ENCODE assay signal across 27 mouse cellular contexts in the genomic region with DNA sequence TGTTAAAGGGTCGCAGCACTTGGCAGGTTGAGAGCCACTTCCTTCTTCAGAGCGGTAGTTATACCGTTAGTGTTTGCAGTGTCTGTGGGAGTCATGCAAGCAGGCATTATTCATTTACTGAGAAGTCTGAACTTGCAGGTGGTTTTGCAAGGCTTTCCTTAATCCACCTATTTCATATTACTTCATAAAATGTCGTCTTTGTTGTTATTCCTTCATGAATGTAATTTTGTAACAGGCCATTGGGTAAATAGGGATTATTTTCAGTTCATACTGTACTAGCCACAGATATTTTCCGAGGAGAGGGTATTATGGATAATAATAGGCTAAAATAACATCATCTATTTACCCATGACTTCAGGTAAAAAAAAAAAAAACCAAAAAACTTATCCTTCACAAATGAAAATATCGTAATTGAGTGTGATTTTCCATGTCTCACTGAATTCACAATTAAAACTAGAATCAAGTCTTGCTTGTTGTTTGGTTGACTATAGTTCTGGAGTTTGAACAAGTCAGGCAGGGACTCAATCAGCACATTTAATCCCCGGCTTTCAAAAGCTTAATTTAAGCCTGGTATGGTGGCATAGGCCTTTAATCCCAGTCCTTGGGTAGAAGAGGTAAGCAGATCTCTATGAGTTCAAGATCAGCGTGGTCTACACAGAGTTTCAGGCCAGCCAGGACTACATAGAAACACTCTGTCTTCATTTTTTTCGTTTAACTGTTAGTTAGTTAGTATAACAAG. TPM values are rescaled to one million over a fixed set of nuclear protein-coding genes. Genes with fewer than 3 reads are reported as not detected.
DNase-seq lines count a peak whose midpoint lies in the region; ATAC-seq and TF ChIP-seq lines count a peak whose summit lies in the region.
"Had no signal": no experiment of that assay in that cellular context is flagged by ENCODE, and none has a peak within 500 bp of the region (broad histone marks: within the 10 kb centered on the region; RNA-seq: fewer than 3 reads in every experiment).

No protein-coding gene starts in this region.

- H3K9me3 ChIP-seq in stomach, embryonic 14.5 days (ENCODE audit: control insufficient read depth, low read depth, low read length): no peaks in the 10 kb centered on the region
- no peaks in the 10 kb centered on the region for H3K9me3 ChIP-seq in stomach, embryonic 16.5 days (replicated peaks; ENCODE audit: control insufficient read depth, low read length)
- H3K9me3 ChIP-seq: embryonic facial prominence, embryonic 10.5 days; embryonic facial prominence, embryonic 12.5 days; forebrain, embryonic 10.5 days; forebrain, embryonic 12.5 days; G1E had no signal

- no peak for ATAC-seq in stomach, embryonic 14.5 days (ENCODE audit: insufficient number of reproducible peaks, insufficient read depth, low FRiP score, low read depth)
- ATAC-seq in stomach, embryonic 16.5 days (ENCODE audit: insufficient read depth, low FRiP score): no peak
- ATAC-seq: activated CD4-positive, CD25-positive, alpha-beta regulatory T cell, adult 4 months; CD4-positive, CD25-positive, alpha-beta regulatory T cell, adult 4 months; forebrain, embryonic 14.5 days; forebrain, embryonic 16.5 days had no signal

- no peak for TF ChIP-seq POLR2A in testis, adult 2 months (IDR thresholded peaks at IDR 0.05; ENCODE audit: control insufficient read depth, low read depth, low read length)

- no peak for TF ChIP-seq CTCF in testis, adult 2 months (IDR thresholded peaks at IDR 0.05; ENCODE audit: control insufficient read depth, insufficient read depth, insufficient replicate concordance, low read depth, low read length)

- WGBS in stomach, embryonic 14.5 days: 71% methylated on average over 9 of the region's 9 CpGs
- WGBS in stomach, embryonic 16.5 days: 66% methylated on average over 9 of the region's 9 CpGs

- no peak for DNase-seq in testis, postnatal 10 days (ENCODE audit: low spot score)
- DNase-seq in layer of hippocampus, adult 9-11 months: no peak
- DNase-seq in Muller cell, postnatal 12 days (ENCODE audit: inconsistent ontology term): no peak
- no peak for DNase-seq in kidney, adult 9 months
- DNase-seq: adrenal gland, adult 8-10 months; adrenal gland, postnatal 14 days; adrenal gland, postnatal 36 days; B cell, adult 2 months; cerebellum, adult 11-12 months; cerebellum, adult 2 months; cerebellum, adult 9-10 months; cerebellum, postnatal 10 days; cerebellum, postnatal 25 days had no signal

- no peaks in the 10 kb centered on the region for H3K27me3 ChIP-seq in testis, adult 2 months (ENCODE audit: control insufficient read depth, insufficient read depth, low read length)
- H3K27me3 ChIP-seq in stomach, embryonic 14.5 days (ENCODE audit: control insufficient read depth, insufficient read depth, low read length): no peaks in the 10 kb centered on the region
- no peaks in the 10 kb centered on the region for H3K27me3 ChIP-seq in stomach, embryonic 16.5 days (ENCODE audit: control insufficient read depth, insufficient read depth, low read length)
- H3K27me3 ChIP-seq: CH12.LX; embryonic facial prominence, embryonic 12.5 days; forebrain, embryonic 12.5 days had no signal

- no peak overlapping the region for H3K4me2 ChIP-seq in stomach, embryonic 14.5 days (replicated peaks; ENCODE audit: low read depth, low read length)
- H3K4me2 ChIP-seq in stomach, embryonic 16.5 days (ENCODE audit: low read depth, low read length): no peak overlapping the region
- H3K4me2 ChIP-seq: embryonic facial prominence, embryonic 12.5 days; forebrain, embryonic 12.5 days had no signal

- no peak overlapping the region for H3K9ac ChIP-seq in stomach, embryonic 14.5 days (replicated peaks; ENCODE audit: low read depth, low read length)
- no peak overlapping the region for H3K9ac ChIP-seq in stomach, embryonic 16.5 days (ENCODE audit: low read length)
- H3K9ac ChIP-seq: embryonic facial prominence, embryonic 12.5 days; forebrain, embryonic 12.5 days had no signal

- no peaks in the 10 kb centered on the region for H3K4me1 ChIP-seq in testis, adult 2 months (ENCODE audit: control insufficient read depth, insufficient read depth, low read length)
- H3K4me1 ChIP-seq in stomach, embryonic 14.5 days (ENCODE audit: control insufficient read depth, insufficient read depth, low read length): no peaks in the 10 kb centered on the region
- no peaks in the 10 kb centered on the region for H3K4me1 ChIP-seq in stomach, embryonic 16.5 days (ENCODE audit: control insufficient read depth, insufficient read depth, low read length)
- H3K4me1 ChIP-seq: embryonic facial prominence, embryonic 10.5 days; embryonic facial prominence, embryonic 12.5 days; forebrain, embryonic 12.5 days had no signal

- peak overlapping the region; percentile 57; the same call in 1 of the 2 replicates for H3K27ac ChIP-seq in testis, adult 2 months (ENCODE audit: control insufficient read depth, insufficient read depth, low read depth, low read length)
- H3K27ac ChIP-seq in stomach, embryonic 14.5 days (ENCODE audit: low read length): peak overlapping the region; percentile 35; the same call in 1 of the 2 replicates
- H3K27ac ChIP-seq in stomach, embryonic 16.5 days (ENCODE audit: low read length): peak overlapping the region; percentile 81
- H3K27ac ChIP-seq: embryonic facial prominence, embryonic 10.5 days; embryonic facial prominence, embryonic 12.5 days; forebrain, embryonic 10.5 days; forebrain, embryonic 12.5 days had no signal

- H3K36me3 ChIP-seq in testis, adult 2 months (ENCODE audit: control insufficient read depth, insufficient read depth, low read length): no peaks in the 10 kb centered on the region
- no peaks in the 10 kb centered on the region for H3K36me3 ChIP-seq in stomach, embryonic 14.5 days (ENCODE audit: control insufficient read depth, insufficient read depth, low read length)
- H3K36me3 ChIP-seq in stomach, embryonic 16.5 days (ENCODE audit: control insufficient read depth, insufficient read depth, low read length): no peaks in the 10 kb centered on the region
- H3K36me3 ChIP-seq: embryonic facial prominence, embryonic 10.5 days; embryonic facial prominence, embryonic 12.5 days; forebrain, embryonic 10.5 days; forebrain, embryonic 12.5 days; G1E had no signal

- no peak overlapping the region for H3K4me3 ChIP-seq in testis, adult 2 months (ENCODE audit: control insufficient read depth, low read depth, low read length)
- H3K4me3 ChIP-seq in stomach, embryonic 14.5 days (ENCODE audit: low read depth, low read length): no peak overlapping the region
- H3K4me3 ChIP-seq in stomach, embryonic 16.5 days (replicated peaks; ENCODE audit: low read length): no peak overlapping the region
- H3K4me3 ChIP-seq: embryonic facial prominence, embryonic 10.5 days; embryonic facial prominence, embryonic 12.5 days; forebrain, embryonic 10.5 days; forebrain, embryonic 12.5 days had no signal

RNA-seq across cellular contexts. Expression of gene Myoz2, which starts 10.2 kb away (rescaled TPM):
- 0.75 TPM in 2 replicates for polyA plus RNA-seq in testis, adult 2 months (2012; rRNA removed)
- 0.17 TPM in 1 of 2 replicates, not detected in the other for polyA plus RNA-seq in stomach, embryonic 14.5 days (2014; fragmentation: Nextera tagmentation; extraction: Ambion mirVana)
- 3.6 and 21.6 TPM in 2 replicates for polyA plus RNA-seq in stomach, embryonic 16.5 days (2015; fragmentation: Nextera tagmentation; extraction: Ambion mirVana)
- polyA plus RNA-seq: activated CD4-positive, CD25-positive, alpha-beta regulatory T cell, adult 4 months; cortical plate, adult 2 months; embryonic facial prominence, embryonic 10.5 days; forebrain, embryonic 10.5 days; forebrain, embryonic 12.5 days; forebrain, embryonic 14.5 days; forebrain, embryonic 16.5 days; G1E had no signal

RNA-seq across cellular contexts. Expression of gene Usp53, which starts 40.4 kb away (rescaled TPM):
- 4.8 and 5.7 TPM in 2 replicates for polyA plus RNA-seq in testis, adult 2 months (2012; rRNA removed)
- 23.7 and 24.3 TPM in 2 replicates for polyA plus RNA-seq in stomach, embryonic 14.5 days (2014; fragmentation: Nextera tagmentation; extraction: Ambion mirVana)
- 17.6 and 22.6 TPM in 2 replicates for polyA plus RNA-seq in stomach, embryonic 16.5 days (2015; fragmentation: Nextera tagmentation; extraction: Ambion mirVana)
